Mouse (Mus musculus) liver, adult 2 months (tissue): ENCODE data around the gene Ctla4.

Source experiments
- CTCF ChIP-seq: fragments of 200-500 bp; IDR thresholded peaks from 2 replicates; pipeline ENCODE4 v1.5.1; 2011; ENCODE audit warnings: low read depth, low read length, control low read depth
- POLR2A ChIP-seq: fragments of 200-500 bp; IDR thresholded peaks from 2 replicates; pipeline ENCODE4 v1.6.1; 2011; ENCODE audit warnings: low read length, control low read depth; ENCODE audit not compliant: insufficient read depth; ENCODE audit errors: extremely low read depth

DNA sequence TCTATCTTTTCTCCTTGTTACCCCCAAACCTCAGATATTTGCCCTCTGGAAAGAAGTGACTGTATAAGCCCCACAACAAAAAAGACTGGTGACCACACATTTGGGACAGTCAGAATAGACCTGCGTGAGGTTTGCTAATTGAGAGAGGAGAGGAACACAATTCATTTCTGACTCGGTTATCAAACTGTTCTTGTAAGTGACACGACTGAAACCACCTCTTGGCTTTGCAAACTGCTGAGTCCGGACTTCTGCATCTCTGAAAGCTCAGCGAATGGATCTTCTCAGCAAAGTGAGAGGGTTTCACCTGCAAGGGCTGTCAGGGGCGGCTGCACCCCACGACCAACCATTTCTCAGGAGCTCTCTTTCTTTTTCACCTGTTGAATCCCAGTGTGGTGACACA, 43.6 kb downstream of the Ctla4 start:
- TF ChIP-seq CTCF (no peak), POLR2A (no peak)
